Mouse (Mus musculus) G1E (cell line): ENCODE data around the gene Sorl1.

Source experiments
- CTCF ChIP-seq: IDR thresholded peaks from 2 replicates; pipeline ENCODE4 v1.5.1; 2012; ENCODE audit warnings: low read depth, low read length, inconsistent platforms, mixed read lengths
- GATA2 ChIP-seq: IDR thresholded peaks from 2 replicates; pipeline ENCODE4 v1.6.1; 2012; ENCODE audit warnings: low read depth, low read length, inconsistent platforms, borderline replicate concordance
- TAL1 ChIP-seq: conservative IDR thresholded peaks from 2 replicates; pipeline ENCODE4 v1.6.1; 2012; ENCODE audit warnings: low read depth, low read length, inconsistent platforms, mixed read lengths

GRCm38 (mm10) chr9:41984306-41984705 is 139.8 kb downstream of the Sorl1 start:
- TF ChIP-seq CTCF (no peak), TAL1 (no peak), GATA2 (no peak)
